Mouse (Mus musculus) MEL (cell line): ENCODE measurements around the gene Dclre1c. TPM values are rescaled to one million over a fixed set of nuclear protein-coding genes. Genes with fewer than 3 reads are reported as not detected.
A peak's percentile ranks its signal among the peaks of the same experiment; 100 is the strongest.

Experiments used
- DNase-seq: peaks from one replicate; pipeline ENCODE4 v3.0.0; 2011; ENCODE audit warnings: low read depth, low spot score
- H3K27ac ChIP-seq: 2 replicates; pipeline ENCODE4 v1.5.1; 2012; ENCODE audit warnings: low read depth, mild to moderate bottlenecking, control low read depth, low read length, moderate library complexity; ENCODE audit not compliant: control insufficient read depth
- H3K27me3 ChIP-seq, 2 experiments: fragments of 150-350 bp in 1 of 2; sonication (generic) in 1 of 2; 2 replicates each; pipeline ENCODE4 v1.6.1; 2012; ENCODE audit warnings: low read length in 2 of 2, mild to moderate bottlenecking in 2 of 2, improper control_type of control experiment in 1 of 2, moderate library complexity in 1 of 2; ENCODE audit not compliant: insufficient read depth in 2 of 2, control insufficient read depth in 1 of 2
- H3K36me3 ChIP-seq, 2 experiments: 2 replicates each; pipeline ENCODE4 v1.6.1; 2012 to 2014; ENCODE audit warnings: low read length in 2 of 2, improper control_type of control experiment in 1 of 2, inconsistent platforms in 1 of 2, mild to moderate bottlenecking in 1 of 2; ENCODE audit not compliant: insufficient read depth in 2 of 2, control insufficient read depth in 1 of 2
- H3K4me1 ChIP-seq, 2 experiments: fragments of 150-350 bp in 1 of 2; sonication (generic) in 1 of 2; 2 replicates each; pipeline ENCODE4 v1.6.1; 2012; ENCODE audit warnings: low read length in 2 of 2, improper control_type of control experiment in 1 of 2, mild to moderate bottlenecking in 1 of 2; ENCODE audit not compliant: insufficient read depth in 2 of 2, control insufficient read depth in 1 of 2
- H3K4me3 ChIP-seq, 2 experiments: fragments of 150-350 bp in 1 of 2; sonication (generic) in 1 of 2; 2 replicates each; pipeline ENCODE4 v1.5.1; 2012; ENCODE audit warnings: low read depth in 2 of 2, low read length in 2 of 2, mild to moderate bottlenecking in 2 of 2, moderate library complexity in 2 of 2, control low read depth in 1 of 2, improper control_type of control experiment in 1 of 2; ENCODE audit not compliant: control insufficient read depth in 1 of 2, insufficient read depth in 1 of 2
- H3K79me2 ChIP-seq: 2 replicates; pipeline ENCODE4 v1.6.1; 2012; ENCODE audit warnings: mild to moderate bottlenecking, low read length, moderate library complexity; ENCODE audit not compliant: control insufficient read depth, poor library complexity, insufficient read depth
- H3K9ac ChIP-seq: 2 replicates; pipeline ENCODE4 v1.6.1; 2012; ENCODE audit warnings: low read depth, mild to moderate bottlenecking, control low read depth, low read length, moderate library complexity; ENCODE audit not compliant: control insufficient read depth, poor library complexity, severe bottlenecking
- H3K9me3 ChIP-seq: fragments of 150-350 bp; sonication (generic); replicated peaks from 2 replicates; pipeline ENCODE4 v1.6.1; 2012; ENCODE audit warnings: mild to moderate bottlenecking, low read length, improper control_type of control experiment, moderate library complexity; ENCODE audit not compliant: insufficient read depth
- CHD1 ChIP-seq: IDR thresholded peaks from 2 replicates; pipeline ENCODE4 v1.6.1; 2012; ENCODE audit warnings: low read depth, mild to moderate bottlenecking, inconsistent platforms, low read length, improper control_type of control experiment
- CHD2 ChIP-seq: IDR thresholded peaks from 2 replicates; pipeline ENCODE4 v1.6.1; 2011; ENCODE audit warnings: low read length, improper control_type of control experiment
- ELF1 ChIP-seq: IDR thresholded peaks from 2 replicates; pipeline ENCODE4 v1.6.1; 2014; ENCODE audit warnings: low read depth, mild to moderate bottlenecking, inconsistent platforms, low read length, improper control_type of control experiment, moderate library complexity
- EP300 ChIP-seq, 2 experiments: IDR thresholded peaks; 2 replicates each; pipeline ENCODE4 v1.6.1; 2011; ENCODE audit warnings: improper control_type of control experiment in 2 of 2, low read length in 2 of 2, low read depth in 1 of 2, mild to moderate bottlenecking in 1 of 2
- GATA1 ChIP-seq: IDR thresholded peaks from 2 replicates; pipeline ENCODE4 v1.6.1; 2011; ENCODE audit warnings: low read depth, low read length, improper control_type of control experiment
- JUND ChIP-seq: IDR thresholded peaks from 2 replicates; pipeline ENCODE4 v1.6.1; 2011; ENCODE audit warnings: low read depth, mild to moderate bottlenecking, improper control_type of control experiment, low read length
- KAT2A ChIP-seq: conservative IDR thresholded peaks from 2 replicates; pipeline ENCODE4 v1.6.1; 2012; ENCODE audit warnings: low read depth, low read length, improper control_type of control experiment, inconsistent platforms
- MAFK ChIP-seq: IDR thresholded peaks from 2 replicates; pipeline ENCODE4 v1.6.1; 2011; ENCODE audit warnings: low read depth, mild to moderate bottlenecking, low read length, improper control_type of control experiment, borderline replicate concordance
- MAZ ChIP-seq: IDR thresholded peaks from 2 replicates; pipeline ENCODE4 v1.6.1; 2012; ENCODE audit warnings: low read depth, mild to moderate bottlenecking, inconsistent platforms, low read length, improper control_type of control experiment
- MXI1 ChIP-seq: IDR thresholded peaks from 2 replicates; pipeline ENCODE4 v1.6.1; 2011; ENCODE audit warnings: mild to moderate bottlenecking, low read depth, low read length, improper control_type of control experiment
- MYB ChIP-seq: IDR thresholded peaks from 2 replicates; pipeline ENCODE4 v1.6.1; 2011; ENCODE audit warnings: mild to moderate bottlenecking, low read depth, low read length, improper control_type of control experiment
- NELFE ChIP-seq: IDR thresholded peaks from 2 replicates; pipeline ENCODE4 v1.6.1; 2011; ENCODE audit warnings: low read depth, low read length, improper control_type of control experiment
- POLR2AphosphoS5 ChIP-seq: IDR thresholded peaks from 2 replicates; pipeline ENCODE4 v1.6.1; 2012; ENCODE audit warnings: low read depth, borderline replicate concordance, mild to moderate bottlenecking, inconsistent platforms, low read length, moderate library complexity, mixed read lengths
- RCOR1 ChIP-seq: IDR thresholded peaks from 2 replicates; pipeline ENCODE4 v1.6.1; 2012; ENCODE audit warnings: low read depth, mild to moderate bottlenecking, inconsistent platforms, low read length, improper control_type of control experiment
- SIN3A ChIP-seq: IDR thresholded peaks from 2 replicates; pipeline ENCODE4 v1.6.1; 2012; ENCODE audit warnings: low read length, improper control_type of control experiment, inconsistent platforms
- SMC3 ChIP-seq: IDR thresholded peaks from 2 replicates; pipeline ENCODE4 v1.6.1; 2011; ENCODE audit warnings: low read depth, low read length, improper control_type of control experiment
- TBP ChIP-seq: IDR thresholded peaks from 2 replicates; pipeline ENCODE4 v1.8.0; 2011; ENCODE audit warnings: low read depth, low read length, improper control_type of control experiment
- TCF12 ChIP-seq: IDR thresholded peaks from 2 replicates; pipeline ENCODE4 v1.6.1; 2014; ENCODE audit warnings: low read depth, mild to moderate bottlenecking, inconsistent platforms, low read length, improper control_type of control experiment, moderate library complexity
- UBTF ChIP-seq: IDR thresholded peaks from 2 replicates; pipeline ENCODE4 v1.6.1; 2012; ENCODE audit warnings: low read depth, mild to moderate bottlenecking, inconsistent platforms, low read length, improper control_type of control experiment, moderate library complexity, borderline replicate concordance; ENCODE audit not compliant: insufficient read depth
- USF2 ChIP-seq, 2 experiments: IDR thresholded peaks; 2 replicates each; pipeline ENCODE4 v1.6.1; 2011 to 2012; ENCODE audit warnings: improper control_type of control experiment in 2 of 2, low read length in 2 of 2, borderline replicate concordance in 1 of 2, inconsistent platforms in 1 of 2, low read depth in 1 of 2, mild to moderate bottlenecking in 1 of 2; ENCODE audit not compliant: insufficient read depth in 1 of 2
- ZC3H11A ChIP-seq: IDR thresholded peaks from 2 replicates; pipeline ENCODE4 v1.6.1; 2012; ENCODE audit warnings: low read depth, mild to moderate bottlenecking, inconsistent platforms, low read length, improper control_type of control experiment
- ZMIZ1 ChIP-seq: IDR thresholded peaks from 2 replicates; pipeline ENCODE4 v1.6.1; 2012; ENCODE audit warnings: low read depth, mild to moderate bottlenecking, inconsistent platforms, low read length, improper control_type of control experiment, moderate library complexity
- ZNF384 ChIP-seq: IDR thresholded peaks from 2 replicates; pipeline ENCODE4 v1.6.1; 2012; ENCODE audit warnings: low read depth, mild to moderate bottlenecking, inconsistent platforms, low read length, improper control_type of control experiment
- polyA plus RNA-seq, 2 experiments: library from polyadenylated mRNA; stranded (reverse) in 1 of 2; unstranded in 1 of 2; fragments of >175 nt in 1 of 2; fragments of >200 nt in 1 of 2; gene quantifications; 2 replicates each; pipeline versions ENCODE4 v1.2.1 to v1.2.4; 2012; ENCODE audit warnings: low replicate concordance in 2 of 2, low read depth in 1 of 2; ENCODE audit not compliant: insufficient read length in 2 of 2, insufficient read depth in 1 of 2, missing spikeins in 1 of 2
- total RNA-seq: library from RNA; depleted of rRNA; stranded (reverse); fragments of 300-350 nt; gene quantifications from 2 replicates; pipeline ENCODE4 v1.2.3, GENCODE M21; 2012

Gene Dclre1c
- total and polyA plus RNA-seq, 3 experiments, result 7.5 to 162 (median 13.8) TPM

DNA sequence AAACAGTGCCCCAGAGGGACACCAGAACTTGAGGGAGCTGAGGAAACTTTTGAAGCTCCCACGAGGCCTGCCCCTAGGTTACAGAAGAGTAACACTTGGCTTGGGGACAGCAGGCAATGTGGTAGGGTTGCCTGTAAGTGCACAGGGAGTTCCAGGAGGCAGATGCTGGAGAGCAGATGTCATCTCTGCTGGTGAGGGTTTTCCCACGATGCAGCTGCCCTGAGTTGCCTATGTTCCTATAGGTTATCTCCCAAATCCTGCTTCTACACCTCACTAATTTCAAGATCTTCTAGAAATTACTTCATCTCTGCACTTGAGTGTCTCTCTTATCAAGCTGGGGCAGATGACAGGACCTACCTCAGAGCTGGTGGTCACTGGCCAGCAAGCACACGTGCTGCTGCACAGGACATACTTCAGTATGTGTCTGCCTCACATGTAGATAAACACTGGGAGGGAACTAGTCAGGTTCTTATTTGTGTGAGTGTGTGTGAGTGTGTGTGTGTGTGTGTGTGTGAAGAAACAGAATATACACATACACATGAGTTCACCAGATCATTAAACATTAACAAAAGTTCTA, 70.0 kb downstream of the Dclre1c start:
- TF ChIP-seq ZNF384 (no peak), GATA1 (no peak), MXI1 (no peak), JUND (no peak), USF2 (IDR thresholded peaks at IDR 0.05; ENCODE audit: borderline replicate concordance in 1 of 2, insufficient read depth in 1 of 2, low read depth in 1 of 2, low read length in 2 of 2) (no peak), ZC3H11A (no peak), KAT2A (no peak), SMC3 (no peak), TCF12 (no peak), MAZ (no peak), CHD1 (no peak)
- H3K36me3 ChIP-seq, result peaks cover 0 to 26% of the 10 kb centered on the region in 2 experiments; a peak in 3 of 4 replicates
- DNase-seq, result no peak
- H3K9ac ChIP-seq, result no peak overlapping the region
- no peak overlapping the region for H3K27ac ChIP-seq
- H3K4me1 ChIP-seq, result no peaks in the 10 kb centered on the region
- no peak overlapping the region for H3K4me3 ChIP-seq
- no peaks in the 10 kb centered on the region for H3K9me3 ChIP-seq
- no peaks in the 10 kb centered on the region; the same call in 1 of the 2 replicates for H3K79me2 ChIP-seq
- no peaks in the 10 kb centered on the region for H3K27me3 ChIP-seq

DNA sequence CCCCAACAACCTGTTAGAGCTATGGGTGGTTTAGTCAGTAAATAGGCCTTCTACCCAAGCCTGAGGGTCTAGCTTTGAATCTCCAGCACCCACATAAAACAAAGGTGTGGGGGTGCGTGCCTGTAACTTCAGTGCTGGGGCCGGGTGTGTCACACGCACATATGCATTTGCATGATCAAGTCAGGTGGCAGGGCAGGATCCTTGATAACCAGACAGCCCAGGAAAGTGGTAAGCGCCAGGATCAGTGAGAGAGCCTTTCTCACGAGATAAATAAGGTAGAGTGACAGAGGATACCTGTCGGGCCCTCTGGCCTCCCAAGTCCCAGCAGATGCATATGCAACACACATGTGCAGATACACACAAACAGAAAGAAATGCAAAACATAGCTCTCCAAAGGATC, 75.6 kb downstream of the Dclre1c start:
- H3K36me3 ChIP-seq, result peaks cover 0 to 25% of the 10 kb centered on the region in 2 experiments; a peak in 3 of 4 replicates
- H3K79me2 ChIP-seq, result no peaks in the 10 kb centered on the region; the same call in 1 of the 2 replicates
- H3K27me3 ChIP-seq, result no peaks in the 10 kb centered on the region
- H3K9ac ChIP-seq, result no peak overlapping the region
- DNase-seq, result no peak
- no peak overlapping the region for H3K27ac ChIP-seq
- H3K4me1 ChIP-seq, result no peaks in the 10 kb centered on the region
- no peaks in the 10 kb centered on the region for H3K9me3 ChIP-seq
- TF ChIP-seq JUND, result no peak
- no peak for TF ChIP-seq TBP
- no peak for TF ChIP-seq POLR2AphosphoS5
- no peak for TF ChIP-seq CHD2
- TF ChIP-seq KAT2A, result no peak
- no peak overlapping the region for H3K4me3 ChIP-seq

GRCm38 (mm10) chr2:3500886-3501285, 77.0 kb downstream of the Dclre1c start:
- Histone ChIP-seq H3K36me3 (peaks cover 0 to 26% of the 10 kb centered on the region in 2 experiments; a peak in 2 of 4 replicates), H3K4me3 (no peak overlapping the region), H3K4me1 (no peaks in the 10 kb centered on the region), H3K79me2 (0 out of 2 replicates have a peak, but pooled peaks cover 4% of the 10 kb centered on the region), H3K27me3 (no peaks in the 10 kb centered on the region), H3K9ac (no peak overlapping the region)
- TF ChIP-seq EP300 (IDR thresholded peaks at IDR 0.05; ENCODE audit: low read depth in 1 of 2, low read length in 2 of 2) (no peak), KAT2A (no peak), UBTF (no peak), NELFE (no peak), USF2 (IDR thresholded peaks at IDR 0.05; ENCODE audit: borderline replicate concordance in 1 of 2, insufficient read depth in 1 of 2, low read depth in 1 of 2, low read length in 2 of 2) (no peak), MAFK (no peak), ELF1 (no peak), MYB (no peak), ZNF384 (no peak), SMC3 (no peak), ZMIZ1 (no peak), TCF12 (no peak), RCOR1 (no peak), SIN3A (no peak)
- TF ChIP-seq, all 39 proteins: peak for 0
- Histone ChIP-seq H3K27ac (no peak overlapping the region), H3K9me3 (no peaks in the 10 kb centered on the region)
- DNase-seq, result peak; percentile 52
